Mouse (Mus musculus): ENCODE results near the gene Lsm3.

DNA sequence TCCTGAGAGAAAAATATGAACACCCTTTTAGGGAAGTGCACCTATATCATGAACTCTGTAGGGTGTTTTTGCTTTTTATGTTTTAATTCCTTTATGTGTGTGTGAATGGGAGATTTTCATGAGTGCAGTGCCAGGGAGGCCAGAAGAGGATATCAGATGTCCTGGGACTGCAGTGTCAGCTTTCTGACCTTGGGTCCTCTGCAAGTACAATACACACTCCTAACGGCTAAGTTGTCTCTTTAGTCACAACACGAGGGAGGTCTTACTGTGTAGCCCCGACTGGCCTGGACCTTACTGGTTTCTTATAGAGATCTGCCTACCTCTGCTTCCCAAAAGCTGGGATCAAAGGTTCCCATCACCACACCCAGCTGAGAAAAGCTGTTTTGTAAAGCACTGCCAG is 37.0 kb downstream of the Lsm3 start:
- TF ChIP-seq POLR2A (IDR thresholded peaks at IDR 0.05; ENCODE audit: insufficient read length, low read depth) = no peak
- no peak for TF ChIP-seq POLR2AphosphoS2 (IDR thresholded peaks at IDR 0.05; ENCODE audit: insufficient read length, low read depth)
- no peak for TF ChIP-seq TCF12 (IDR thresholded peaks at IDR 0.05; ENCODE audit: insufficient read depth, poor library complexity, severe bottlenecking)
